Mouse (Mus musculus) MEL-GATA-1-ER (cell line): ENCODE data around the gene Stambpl1.
"Not testable (repeated sequence)": the region's sequence is repeated elsewhere in the genome, so short reads cannot be mapped to it uniquely, and the experiment has no call there.

Source experiments
- DNase-seq: peaks from one replicate; pipeline ENCODE4 v3.0.0-alpha.2; 2012; ENCODE audit warnings: low read depth; ENCODE audit errors: extremely low read depth

Gene Stambpl1

DNA sequence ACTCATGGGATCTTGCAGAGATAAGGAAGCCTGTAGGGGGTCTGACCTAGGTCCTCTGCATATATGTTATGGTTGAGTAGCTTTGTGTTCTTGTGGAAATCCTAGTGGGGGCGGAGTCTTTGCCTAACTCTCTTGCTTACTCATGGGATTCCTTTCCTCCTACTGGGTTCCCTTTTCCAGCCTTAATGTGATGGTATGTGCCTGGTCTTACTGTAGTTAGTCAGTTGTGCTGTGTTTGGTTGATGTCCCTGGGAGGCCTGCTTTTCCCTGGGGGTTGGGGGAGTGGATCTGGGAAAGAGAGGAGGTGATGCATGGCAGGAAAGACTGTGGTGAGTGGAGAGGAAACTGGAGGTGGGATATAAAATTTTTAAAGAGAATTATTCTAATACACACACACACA, 6.0 kb downstream of the Stambpl1 start:
- no peak for DNase-seq

DNA sequence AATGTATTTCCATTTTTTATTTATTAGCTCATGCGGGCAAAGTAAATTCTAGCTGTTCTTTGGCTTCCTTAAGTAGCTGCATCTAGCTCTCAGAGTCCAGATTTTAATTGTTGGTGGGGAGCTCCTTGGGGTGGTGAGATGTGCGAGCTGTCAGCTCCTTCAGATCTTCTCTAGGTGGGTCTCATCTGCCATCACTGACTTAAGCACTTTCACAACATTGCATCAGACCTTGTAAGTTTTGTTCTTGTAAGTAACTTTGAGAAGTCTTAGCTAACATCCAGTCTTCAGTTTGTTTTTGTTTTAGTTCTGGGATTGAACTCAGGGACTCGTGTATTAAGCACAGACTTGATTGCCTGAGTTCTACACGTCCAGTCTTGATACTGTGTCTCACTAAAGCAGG, 6.9 kb downstream of the Stambpl1 start:
- no peak for DNase-seq

DNA sequence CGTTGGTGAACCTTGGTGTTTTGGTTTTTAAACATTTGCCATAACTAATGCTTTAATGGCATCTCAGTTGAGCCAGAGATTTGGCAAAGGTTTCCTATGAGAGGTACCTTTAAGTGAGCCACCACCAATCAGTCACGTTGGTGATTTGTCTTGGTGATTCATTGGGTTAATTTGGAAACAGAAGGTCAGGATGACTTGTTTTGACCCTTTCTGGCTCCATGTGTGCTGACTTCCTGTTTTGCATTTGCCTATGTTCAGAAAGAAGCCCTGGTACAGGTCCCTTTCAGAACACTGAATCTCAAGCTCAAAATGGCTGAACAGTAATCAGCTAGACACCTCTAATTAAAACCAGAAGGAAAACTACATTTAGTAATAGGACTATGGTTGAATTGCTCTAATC, 7.5 kb downstream of the Stambpl1 start:
- DNase-seq: no peak

DNA sequence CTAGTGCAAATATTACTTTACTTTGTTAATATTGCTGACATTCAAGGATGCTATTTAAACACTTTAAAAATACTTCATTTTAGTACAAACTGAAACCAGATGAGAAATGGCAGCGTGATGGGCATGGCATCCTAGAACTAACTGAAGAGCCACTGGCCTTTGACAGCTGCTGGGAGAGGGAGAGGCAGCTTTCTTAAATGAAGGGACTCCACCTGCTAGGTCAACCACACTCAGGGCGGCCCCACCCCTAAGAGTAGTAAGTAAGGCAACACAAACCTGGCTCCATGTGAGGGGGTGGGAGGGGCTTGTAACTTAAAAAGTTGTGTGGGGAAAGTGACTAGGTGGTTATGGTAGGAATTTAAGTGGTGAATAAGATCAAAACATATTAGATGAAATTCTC, 10.6 kb downstream of the Stambpl1 start:
- DNase-seq: no peak

DNA sequence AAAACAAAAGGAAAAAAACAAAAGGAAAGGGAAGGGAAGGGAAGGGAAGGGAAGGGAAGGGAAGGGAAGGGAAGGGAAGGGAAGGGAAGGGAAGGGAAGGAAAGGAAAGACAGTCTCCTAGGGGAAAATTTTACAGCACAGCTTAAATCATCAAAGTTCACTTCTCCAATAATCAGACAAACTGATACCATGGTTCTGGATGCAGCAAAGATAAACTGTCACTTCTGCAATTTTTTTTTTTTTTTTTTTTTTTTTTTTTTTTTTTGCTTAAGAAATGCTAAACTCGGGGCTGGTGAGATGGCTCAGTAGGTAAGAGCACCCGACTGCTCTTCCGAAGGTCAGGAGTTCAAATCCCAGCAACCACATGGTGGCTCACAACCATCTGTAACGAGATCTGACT, 14.1 kb downstream of the Stambpl1 start:
- not testable (repeated sequence) for DNase-seq

DNA sequence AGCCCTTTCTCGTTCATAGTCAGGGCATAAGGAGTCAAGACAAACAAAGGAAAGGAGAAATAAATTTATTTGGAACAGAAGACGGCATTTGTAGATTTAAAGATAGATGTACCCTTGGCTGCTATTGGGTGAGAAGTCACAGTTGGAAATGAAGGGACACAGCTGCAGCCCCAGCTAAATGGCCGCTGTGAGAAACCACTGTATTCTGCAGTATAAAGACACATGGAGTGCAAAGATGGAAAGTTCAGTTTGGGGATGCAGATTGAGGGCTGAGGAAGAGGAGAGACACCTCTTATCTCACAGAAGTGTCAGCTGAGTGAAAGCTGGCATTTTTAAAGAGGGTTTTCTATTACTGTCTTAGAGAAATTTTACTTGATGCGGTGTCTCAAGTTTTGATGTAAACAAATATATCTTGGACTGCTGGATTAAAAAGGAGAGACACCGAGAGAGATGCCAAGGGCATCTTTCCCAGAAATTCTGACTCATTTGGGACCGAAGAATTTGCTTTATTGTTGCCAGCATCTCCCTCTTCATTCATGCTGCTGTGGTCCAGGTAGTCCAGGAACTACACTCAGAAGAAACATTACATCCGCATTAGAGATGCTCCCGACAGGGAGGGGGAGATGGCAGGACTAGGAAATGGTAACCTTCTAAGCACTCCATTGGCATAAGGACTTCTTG, 14.9 kb downstream of the Stambpl1 start:
- DNase-seq: no peak

DNA sequence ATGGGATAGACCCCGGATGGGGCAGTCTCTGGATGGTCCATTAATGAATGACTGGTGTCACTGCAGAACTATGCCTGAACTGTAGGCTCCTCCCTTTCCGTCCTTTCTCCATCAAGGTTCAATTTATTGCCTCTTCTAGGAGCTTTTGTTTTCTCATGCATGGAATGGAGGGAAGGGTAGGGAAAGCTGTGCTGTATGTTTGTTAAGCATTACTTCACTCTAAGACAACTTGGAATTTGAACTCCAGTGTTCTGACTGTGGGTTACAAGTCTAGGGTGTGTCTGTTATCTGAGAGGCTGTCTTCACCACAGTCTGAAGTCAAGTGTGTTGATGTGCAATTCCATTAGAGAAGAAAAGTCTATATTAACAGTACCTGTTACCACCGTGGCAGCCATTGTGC, 17.0 kb downstream of the Stambpl1 start:
- no peak for DNase-seq

DNA sequence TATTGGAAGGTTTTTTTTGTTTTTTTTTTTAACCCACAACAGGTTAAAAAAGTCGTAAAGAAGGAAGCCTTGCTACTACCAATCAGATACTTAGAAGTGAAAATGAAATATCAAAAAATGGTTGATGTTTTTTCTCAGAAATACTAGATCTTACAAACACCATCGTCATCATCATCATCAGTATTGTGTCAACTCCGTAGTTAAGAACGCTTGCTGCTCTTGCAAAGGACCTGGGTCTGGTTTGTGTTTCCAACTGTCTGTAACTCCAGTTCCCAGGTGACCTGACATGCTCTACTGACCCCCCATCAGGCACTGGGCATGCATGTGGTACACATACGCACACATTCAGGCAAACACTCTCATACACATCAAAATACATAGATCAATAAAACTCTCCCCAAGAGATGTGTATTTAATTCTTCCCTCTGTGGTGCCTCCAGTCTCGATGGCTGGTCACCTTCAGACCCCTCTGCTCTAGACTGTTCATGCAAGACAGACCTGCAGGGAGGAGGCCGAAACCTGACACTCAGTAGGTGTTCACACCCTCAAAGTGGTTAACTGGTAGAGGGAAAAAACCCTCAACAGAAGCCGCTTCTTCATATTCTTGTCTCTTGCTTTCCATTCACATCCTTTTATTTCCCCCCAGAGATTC, 18.0 kb downstream of the Stambpl1 start:
- no peak for DNase-seq

DNA sequence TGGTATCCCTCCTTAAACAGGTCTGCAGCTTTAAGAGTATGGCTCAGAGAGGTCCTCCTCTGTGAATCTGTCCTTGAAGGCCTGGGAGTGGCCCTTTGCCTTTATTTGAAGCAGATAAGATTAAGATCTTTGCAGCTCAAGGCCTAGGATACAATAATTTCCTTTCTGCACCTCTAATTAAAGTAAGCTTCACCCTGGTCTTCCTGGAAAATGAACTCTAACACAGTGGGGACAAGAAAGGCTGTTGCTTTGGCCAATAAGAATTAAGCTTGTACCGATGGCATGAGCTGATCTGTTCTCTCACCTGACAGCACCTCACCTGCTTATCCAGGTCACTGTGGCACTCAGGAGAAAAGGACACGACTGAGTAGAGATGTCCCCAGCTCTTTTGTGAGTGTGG, 18.8 kb downstream of the Stambpl1 start:
- no peak for DNase-seq

DNA sequence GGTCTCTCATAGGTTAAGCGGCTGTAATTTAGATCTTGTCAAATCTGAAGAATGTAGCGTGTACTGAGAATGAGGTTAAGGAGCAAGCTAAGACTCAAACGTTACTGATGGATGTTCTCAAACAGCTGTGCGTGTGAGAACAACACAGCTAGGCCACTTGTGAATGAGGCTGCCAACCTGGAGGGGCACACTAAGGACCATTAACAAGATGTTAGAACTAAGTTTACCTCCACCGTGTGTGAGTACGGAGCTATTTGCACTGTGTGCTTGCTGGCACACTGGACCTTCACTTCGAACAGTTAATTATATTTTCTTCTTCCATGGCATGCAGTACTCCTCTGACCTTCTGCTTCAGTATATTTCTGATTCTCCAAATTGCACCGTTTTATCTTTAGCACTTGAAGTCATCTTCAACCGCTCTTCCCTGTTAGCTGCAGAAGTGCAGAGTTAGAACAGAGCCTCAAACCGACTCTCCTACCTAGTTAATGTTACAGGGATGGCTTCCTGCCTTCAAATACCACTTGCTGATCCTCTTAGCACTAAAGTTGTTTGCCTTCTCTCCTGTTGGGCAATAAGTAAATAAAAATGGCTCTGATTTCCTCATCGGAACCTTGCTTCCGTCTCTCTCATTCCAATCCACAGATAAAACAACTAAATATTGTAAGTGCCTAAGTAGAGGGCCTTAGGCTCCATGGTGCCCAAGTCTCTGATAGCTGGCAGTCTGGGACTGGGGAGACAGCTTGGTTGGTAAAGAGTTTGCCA, 20.6 kb downstream of the Stambpl1 start:
- no peak for DNase-seq

DNA sequence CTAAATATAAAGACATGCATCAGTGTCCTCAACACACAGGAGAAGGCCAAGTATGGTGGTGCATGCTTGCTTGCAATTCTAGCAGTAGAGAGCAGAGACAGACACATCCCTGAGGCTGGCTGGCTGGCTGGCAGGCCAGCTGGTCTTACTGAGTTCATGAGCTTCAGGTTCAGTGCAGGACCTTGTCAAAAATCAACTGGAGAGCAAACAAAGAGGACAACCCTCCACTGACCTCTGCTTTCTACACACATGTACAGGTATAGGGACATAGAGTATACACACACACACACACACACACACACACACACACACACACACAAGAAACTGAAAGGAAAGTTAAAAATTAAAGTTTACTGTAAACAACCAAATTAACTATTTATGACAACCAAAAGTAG, 21.2 kb downstream of the Stambpl1 start:
- DNase-seq: no peak

DNA sequence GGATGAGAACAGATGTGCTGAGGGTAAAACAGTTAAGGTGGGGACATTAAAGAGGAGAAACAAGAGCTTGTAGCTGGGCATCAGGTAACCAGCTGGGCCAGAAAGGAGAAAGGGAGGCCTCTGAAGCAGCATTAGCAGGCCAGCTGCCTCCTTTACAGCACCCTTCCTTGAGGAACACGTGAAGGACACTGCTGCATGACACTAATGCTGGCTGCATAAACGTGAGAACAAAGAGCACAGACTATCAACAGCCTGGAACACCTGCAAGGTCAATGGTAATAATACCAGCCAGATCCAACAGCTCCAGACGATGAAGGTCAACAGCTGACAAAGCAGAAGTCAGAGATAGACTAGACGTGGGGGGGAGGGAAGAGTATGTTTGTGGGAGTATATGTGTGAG, 22.1 kb downstream of the Stambpl1 start:
- no peak for DNase-seq

DNA sequence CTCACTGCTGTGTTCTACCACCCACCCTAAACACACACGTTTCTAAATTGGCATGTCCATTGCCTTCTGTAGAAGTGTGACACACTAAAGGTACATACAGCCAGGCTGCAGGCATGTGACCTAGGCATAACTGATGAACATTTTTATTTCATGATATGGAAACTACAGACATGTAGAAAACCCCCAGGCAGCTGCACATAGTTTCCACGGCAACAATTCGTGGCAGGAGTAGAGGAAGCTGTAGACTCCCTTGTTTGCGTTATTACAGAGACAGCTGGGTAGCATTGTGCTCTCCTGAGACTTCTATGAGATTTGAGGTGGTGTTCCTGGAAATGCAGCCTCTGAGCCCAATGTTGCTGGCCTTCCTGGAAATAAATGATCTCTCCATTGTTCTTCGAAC, 24.9 kb downstream of the Stambpl1 start:
- no peak for DNase-seq

DNA sequence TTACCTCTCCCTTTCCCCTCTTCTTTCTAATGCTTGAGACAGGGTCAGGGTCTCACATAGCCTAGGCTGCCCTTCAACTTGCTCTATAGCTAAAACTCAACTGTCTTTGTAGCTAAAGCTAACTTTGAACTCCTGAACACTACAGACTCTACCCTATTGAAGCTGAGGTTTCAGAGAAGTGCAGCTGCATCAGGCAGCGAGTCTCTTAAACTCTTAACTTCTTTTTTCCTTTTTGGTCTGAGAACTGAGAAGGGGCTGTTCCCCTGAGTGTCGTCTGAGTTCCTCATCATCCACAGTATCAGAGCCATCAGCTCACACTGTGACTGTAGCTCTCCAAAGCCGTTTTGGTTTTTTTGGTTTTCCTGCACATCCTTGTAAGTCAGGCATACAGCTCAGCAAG, 25.7 kb downstream of the Stambpl1 start:
- DNase-seq: no peak

DNA sequence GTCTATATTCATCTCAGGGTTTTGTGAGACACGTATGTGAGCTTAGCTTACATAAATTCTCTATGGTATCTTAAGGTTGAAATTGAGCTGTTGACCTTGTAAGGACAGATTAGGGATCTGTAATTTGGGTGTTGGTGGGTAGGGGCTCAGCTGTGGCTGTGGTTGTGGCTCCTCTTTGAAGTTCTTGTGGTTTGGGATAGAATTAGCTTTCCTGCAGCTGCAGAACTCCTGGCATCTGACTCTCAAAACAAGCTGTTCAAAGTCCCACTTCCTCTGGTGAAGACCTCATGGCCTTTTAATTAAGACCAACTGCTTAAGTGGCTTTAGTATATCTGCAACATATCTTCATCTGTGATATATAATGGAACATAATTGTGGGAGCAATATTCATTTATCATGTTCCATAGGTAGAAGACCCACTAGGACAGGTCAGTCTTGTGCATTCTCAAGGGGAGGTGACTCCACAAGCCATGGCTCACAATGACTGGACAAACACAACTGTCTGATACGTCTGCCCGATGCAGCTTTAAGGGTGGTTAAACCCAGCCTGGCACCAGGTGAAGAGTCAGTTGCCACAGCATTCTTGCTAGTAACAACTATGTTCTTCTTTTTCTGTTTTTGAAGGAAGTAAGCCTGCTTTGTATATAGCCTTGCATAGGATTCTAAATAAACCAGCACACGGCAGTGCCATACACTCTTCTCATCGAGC, 27.4 kb downstream of the Stambpl1 start:
- no peak for DNase-seq

DNA sequence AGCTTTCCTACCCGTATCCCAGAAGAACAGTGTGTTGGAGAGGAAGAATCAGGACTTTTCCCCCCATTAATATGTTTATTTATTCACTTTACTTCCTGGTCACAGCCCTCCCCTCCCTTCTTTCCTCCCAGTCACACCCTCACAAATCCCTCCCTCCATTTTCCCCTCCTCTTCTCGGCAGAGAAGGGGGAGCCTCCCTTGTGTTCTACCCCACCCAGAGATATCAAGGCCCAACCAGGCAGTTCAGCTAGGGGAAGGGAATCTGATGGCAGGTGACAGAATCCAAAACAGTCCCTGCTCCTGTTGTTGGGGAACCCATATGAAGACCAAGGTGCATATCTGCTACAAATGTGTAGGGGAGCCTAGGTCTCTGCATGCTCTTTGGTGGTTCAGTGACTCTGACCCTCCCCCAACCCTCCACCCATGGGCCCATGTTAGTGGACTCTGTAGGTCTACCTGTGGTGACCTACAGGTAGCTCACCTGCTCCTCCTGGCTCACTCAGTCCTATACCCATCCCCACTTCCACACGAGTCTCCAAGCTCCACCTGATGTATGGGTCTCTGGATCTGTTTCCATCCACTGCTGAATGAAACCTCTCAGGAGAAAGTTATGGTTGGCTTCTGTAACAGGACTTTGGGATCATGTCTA, 28.8 kb downstream of the Stambpl1 start:
- no peak for DNase-seq

DNA sequence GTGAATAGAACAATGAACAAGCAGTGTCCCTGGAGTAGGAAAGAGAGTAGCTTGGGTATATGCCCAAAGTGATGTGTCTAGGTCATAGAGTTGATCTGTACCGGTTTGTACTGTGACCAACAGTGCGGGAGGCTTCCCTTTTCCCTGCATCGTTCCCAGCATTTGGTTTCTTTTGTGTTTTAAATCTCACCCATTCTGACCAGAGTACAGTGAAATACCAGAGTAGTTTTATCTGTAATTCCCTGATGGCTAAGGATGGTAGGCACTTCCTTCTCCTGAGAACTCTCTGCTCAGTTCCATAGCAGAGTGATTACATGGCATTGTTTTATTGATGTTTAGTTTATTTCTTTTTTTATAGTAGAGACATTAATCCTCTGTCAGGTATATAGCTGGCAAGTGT, 30.8 kb downstream of the Stambpl1 start:
- no peak for DNase-seq

DNA sequence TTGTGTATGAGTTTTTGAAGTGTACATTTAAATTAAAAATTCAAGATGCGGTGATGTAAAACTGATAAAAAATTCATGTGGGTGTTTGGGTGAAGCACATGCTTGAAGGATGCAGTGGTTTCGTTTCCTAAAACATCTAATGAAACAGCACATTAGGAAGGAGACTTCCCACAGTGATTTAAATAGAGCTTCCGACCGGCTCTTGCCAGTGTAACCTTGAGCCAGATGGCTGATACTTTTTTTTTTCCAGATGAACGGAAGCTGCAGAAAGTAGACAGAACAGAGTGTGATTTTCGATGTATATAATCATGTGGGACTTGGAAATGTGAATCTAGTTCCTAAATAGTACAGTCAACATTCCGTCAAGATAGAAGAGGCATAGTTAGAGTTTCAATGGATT, 39.6 kb downstream of the Stambpl1 start:
- DNase-seq: no peak

DNA sequence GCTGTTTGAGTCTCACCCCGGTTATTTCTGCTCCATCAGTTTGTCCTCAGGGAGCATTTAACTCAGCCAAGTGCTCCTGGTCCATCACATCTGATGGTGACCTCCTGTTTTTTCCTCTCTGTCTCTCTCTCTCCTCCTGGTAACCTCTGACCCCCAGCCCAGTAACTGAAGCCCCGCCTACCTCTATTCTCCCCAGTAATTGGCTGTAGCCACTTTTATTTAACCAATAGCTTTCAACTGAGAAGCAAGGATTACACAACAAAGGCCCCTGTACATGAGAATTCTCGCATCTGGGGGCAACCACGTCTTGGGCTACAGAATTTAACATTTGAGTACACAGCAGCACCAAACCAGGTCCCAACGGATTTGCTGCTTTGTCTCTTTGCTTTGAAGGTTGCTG, 40.3 kb downstream of the Stambpl1 start:
- DNase-seq: no peak

DNA sequence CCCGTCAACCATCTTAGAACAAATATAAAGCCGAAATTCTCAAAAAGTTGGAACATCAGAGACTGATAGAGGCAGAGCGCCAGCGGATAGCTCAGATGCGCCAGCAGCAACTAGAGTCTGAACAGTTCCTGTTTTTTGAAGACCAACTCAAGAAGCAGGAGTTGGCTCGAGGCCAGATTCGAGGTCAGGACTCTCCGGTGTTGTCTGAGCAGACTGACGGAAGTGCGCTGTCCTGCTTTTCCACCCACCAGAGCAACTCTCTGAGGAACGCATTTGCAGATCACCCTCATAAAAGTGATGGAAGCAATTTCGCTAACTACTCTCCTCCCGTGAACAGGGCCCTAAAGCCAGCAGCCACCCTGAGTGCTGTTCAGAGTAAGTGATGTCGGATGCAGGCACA, 41.9 kb downstream of the Stambpl1 start:
- DNase-seq: peak; percentile 84

DNA sequence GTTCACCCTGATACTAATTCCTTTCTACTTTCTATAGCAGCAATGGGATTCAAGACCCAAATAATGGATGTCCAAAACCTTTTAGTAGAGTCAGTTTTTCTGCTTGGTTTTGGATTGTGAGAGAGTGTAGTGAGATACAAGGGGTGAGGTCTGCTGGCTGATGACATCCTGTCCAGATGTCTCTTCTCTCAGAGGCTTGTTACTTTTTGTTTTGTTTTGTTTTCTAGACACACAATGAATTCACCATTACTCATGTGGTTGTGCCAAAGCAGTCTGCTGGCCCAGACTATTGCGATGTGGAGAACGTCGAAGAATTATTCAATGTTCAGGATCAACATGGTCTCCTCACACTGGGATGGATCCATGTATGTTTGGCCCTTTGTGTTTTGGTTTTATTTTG, 44.0 kb downstream of the Stambpl1 start:
- no peak for DNase-seq

DNA sequence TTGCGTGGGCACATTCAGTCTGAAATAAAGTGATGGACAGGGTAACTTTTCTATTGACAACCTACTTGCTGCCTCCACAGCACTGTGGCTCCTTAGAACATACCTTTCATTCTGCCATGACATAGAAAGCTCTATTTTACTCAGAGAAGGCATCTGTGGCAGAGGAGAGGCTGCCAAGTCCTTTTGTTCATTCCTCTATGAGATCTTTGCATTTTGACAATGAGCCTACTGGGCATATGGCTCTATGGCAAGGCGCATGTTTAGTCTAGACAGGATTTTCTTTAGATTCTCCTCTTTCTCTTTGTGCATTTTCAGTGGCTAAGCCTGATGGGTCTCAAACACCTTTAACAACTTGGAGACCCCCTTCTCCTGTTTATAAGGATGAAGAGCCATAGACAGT, 45.7 kb downstream of the Stambpl1 start:
- no peak for DNase-seq
